Mouse (Mus musculus) ES-E14 (cell line): ENCODE results near the gene Aes. TPM values are rescaled to one million over a fixed set of nuclear protein-coding genes. Genes with fewer than 3 reads are reported as not detected.

Source experiments
- DNase-seq: peaks from one replicate; pipeline ENCODE4 v3.0.0-alpha.2; 2013; ENCODE audit warnings: low read depth, low spot score
- H3K27ac ChIP-seq: 2 replicates; pipeline ENCODE4 v1.5.1; 2012; ENCODE audit warnings: low read depth, mild to moderate bottlenecking, low read length, moderate library complexity, mixed read lengths; ENCODE audit not compliant: poor library complexity, insufficient read depth, severe bottlenecking
- H3K36me3 ChIP-seq: 2 replicates; pipeline ENCODE4 v1.6.1; 2012; ENCODE audit warnings: mild to moderate bottlenecking, low read length, moderate library complexity, mixed read lengths; ENCODE audit not compliant: control insufficient read depth, poor library complexity, insufficient read depth, severe bottlenecking
- H3K4me1 ChIP-seq, 2 experiments: fragments of 150-350 bp in 1 of 2; sonication (generic) in 1 of 2; 2 replicates each; pipeline ENCODE4 v1.6.1; 2012; ENCODE audit warnings: low read length in 2 of 2, mild to moderate bottlenecking in 1 of 2, mixed read lengths in 1 of 2; ENCODE audit not compliant: control insufficient read depth in 2 of 2, insufficient read depth in 2 of 2, poor library complexity in 1 of 2
- H3K4me3 ChIP-seq, 2 experiments: fragments of 150-350 bp in 1 of 2; sonication (generic) in 1 of 2; 2 replicates each; pipeline ENCODE4 v1.5.1; 2012; ENCODE audit warnings: low read length in 2 of 2, low read depth in 1 of 2, mild to moderate bottlenecking in 1 of 2, mixed read lengths in 1 of 2; ENCODE audit not compliant: insufficient read depth in 1 of 2, poor library complexity in 1 of 2, severe bottlenecking in 1 of 2
- H3K9ac ChIP-seq: 2 replicates; pipeline ENCODE4 v1.6.1; 2012; ENCODE audit warnings: low read depth, mild to moderate bottlenecking, low read length, mixed read lengths; ENCODE audit not compliant: poor library complexity, insufficient read depth, severe bottlenecking
- H3K9me3 ChIP-seq: fragments of 150-350 bp; sonication (generic); 2 replicates; pipeline ENCODE4 v1.6.1; 2012; ENCODE audit warnings: low read depth, mild to moderate bottlenecking, low read length; ENCODE audit not compliant: control insufficient read depth, insufficient read depth
- CHD2 ChIP-seq: IDR thresholded peaks from 2 replicates; pipeline ENCODE4 v1.6.1; 2014; ENCODE audit warnings: mild to moderate bottlenecking, low read depth, low read length, inconsistent platforms
- HCFC1 ChIP-seq: IDR thresholded peaks from 2 replicates; pipeline ENCODE4 v1.6.1; 2012; ENCODE audit warnings: low read length, inconsistent platforms, borderline replicate concordance; ENCODE audit not compliant: insufficient read depth
- MAFK ChIP-seq: IDR thresholded peaks from 2 replicates; pipeline ENCODE4 v1.6.1; 2014; ENCODE audit warnings: mild to moderate bottlenecking, low read depth, low read length, inconsistent platforms; ENCODE audit not compliant: insufficient read depth
- ZC3H11A ChIP-seq: IDR thresholded peaks from 2 replicates; pipeline ENCODE4 v1.6.1; 2012; ENCODE audit warnings: low read depth, mild to moderate bottlenecking, inconsistent platforms, low read length, borderline replicate concordance
- ZNF384 ChIP-seq: IDR thresholded peaks from 2 replicates; pipeline ENCODE4 v1.6.1; 2012; ENCODE audit warnings: low read depth, low read length, inconsistent platforms
- in situ Hi-C, 2 experiments: fragments of 600-800 bp; cut with MboI; formaldehyde crosslinking; loops; one replicate each; pipeline ENCODE4 v1.15.1; 2025; ENCODE audit warnings: low sequenced_read_pairs in 2 of 2, inconsistent platforms in 1 of 2; ENCODE audit not compliant: unreplicated experiment in 2 of 2
- total RNA-seq: library from RNA; depleted of rRNA; stranded (reverse); fragments of 300-350 nt; gene quantifications from 2 replicates; pipeline ENCODE4 v1.2.3, GENCODE M21; 2012

Gene Aes
- total RNA-seq, 1 experiment = 145 TPM

DNA sequence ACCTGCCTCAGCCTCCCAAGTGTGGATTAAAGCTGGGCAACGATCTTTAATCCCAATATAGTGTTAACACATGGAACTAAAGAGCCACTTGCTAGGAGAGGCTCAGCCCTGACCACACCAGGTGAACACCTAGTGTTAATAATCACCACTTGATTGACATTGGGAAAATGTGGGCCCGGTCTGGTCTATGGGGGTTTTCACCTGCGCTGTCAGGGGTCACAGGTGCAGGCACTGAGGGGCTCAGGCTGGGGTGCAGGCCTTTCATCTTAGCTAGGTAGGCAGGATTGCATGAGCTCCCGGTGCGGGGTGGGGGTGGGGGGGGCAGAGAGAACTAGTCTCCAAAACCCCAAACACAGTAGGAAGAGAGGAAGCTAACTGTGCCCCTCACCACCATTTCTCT is 40.3 kb downstream of the Aes start:
- in situ Hi-C loops = no loop called here
- Histone ChIP-seq H3K4me1 (peaks cover 12 to 45% of the 10 kb centered on the region in 2 experiments), H3K36me3 (no peaks in the 10 kb centered on the region), H3K9ac (no peak overlapping the region), H3K4me3 (no peak overlapping the region), H3K9me3 (no peaks in the 10 kb centered on the region), H3K27ac (no peak overlapping the region; the same call in 1 of the 2 replicates)
- TF ChIP-seq ZC3H11A = no peak
- TF ChIP-seq HCFC1 = no peak
- no peak for TF ChIP-seq MAFK
- TF ChIP-seq CHD2 = no peak
- no peak for DNase-seq

GRCm38 (mm10) chr10:81600096-81600495 is 40.8 kb downstream of the Aes start:
- Histone ChIP-seq H3K27ac (peak overlapping the region; percentile 9; the same call in 1 of the 2 replicates), H3K36me3 (no peaks in the 10 kb centered on the region), H3K4me3 (no peak overlapping the region), H3K9ac (no peak overlapping the region), H3K9me3 (no peaks in the 10 kb centered on the region), H3K4me1 (peaks cover 9 to 48% of the 10 kb centered on the region in 2 experiments)
- TF ChIP-seq ZC3H11A = no peak
- TF ChIP-seq CHD2 = no peak
- TF ChIP-seq MAFK = no peak
- TF ChIP-seq ZNF384 = no peak
- TF ChIP-seq HCFC1 = no peak
- DNase-seq = no peak
- in situ Hi-C loops = no loop called here

GRCm38 (mm10) chr10:81600738-81601203 is 41.5 kb downstream of the Aes start, which contains the start of gene Tle6:
Gene Tle6 (minus strand): TSS chr10:81601073.
- no peaks in the 10 kb centered on the region for H3K9me3 ChIP-seq
- DNase-seq = peak; percentile 99
- H3K9ac ChIP-seq = peak within 1 kb of the TSS; percentile 28; the same call in 1 of the 2 replicates
- H3K4me1 ChIP-seq = peaks cover 6 to 41% of the 10 kb centered on the region in 2 experiments
- TF ChIP-seq ZC3H11A = no peak
- no peak for TF ChIP-seq ZNF384
- TF ChIP-seq CHD2 = peak; percentile 67; the same call in 1 of the 2 replicates
- TF ChIP-seq HCFC1 = no peak
- no peak for TF ChIP-seq MAFK
- peak within 1 kb of the TSS; percentile 9; the same call in 1 of the 2 replicates for H3K27ac ChIP-seq
- no peaks in the 10 kb centered on the region for H3K36me3 ChIP-seq
- H3K4me3 ChIP-seq = peak within 1 kb of the TSS; percentile 3 to 60; a peak in 3 of 4 replicates
- in situ Hi-C loops = no loop called here

DNA sequence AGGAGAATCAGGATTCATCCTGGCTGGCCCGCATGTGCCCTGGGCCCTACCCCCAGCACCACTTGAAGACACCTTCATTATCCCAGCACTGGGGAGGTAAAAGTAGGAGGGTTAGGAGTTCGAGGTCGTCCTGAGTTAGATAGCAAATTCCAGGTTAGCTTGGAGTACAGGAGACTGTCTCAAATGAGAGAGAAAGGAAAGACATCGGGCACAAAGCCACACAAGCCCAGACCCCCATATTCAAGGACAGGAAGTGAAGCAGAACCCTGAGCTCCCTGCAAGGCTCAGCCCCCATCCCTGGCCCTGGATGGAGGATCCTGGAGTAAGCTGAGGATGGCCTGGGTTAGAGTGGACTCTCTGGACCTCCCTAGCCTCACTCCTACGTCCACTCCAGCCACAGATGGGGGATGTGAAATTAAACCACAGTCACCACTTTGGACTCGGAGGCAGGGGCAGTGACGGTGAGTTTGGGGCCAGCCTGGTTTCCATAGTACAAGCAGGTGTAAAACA is 42.2 kb downstream of the Aes start:
- in situ Hi-C loops = no loop called here
- H3K27ac ChIP-seq = no peak overlapping the region
- no peaks in the 10 kb centered on the region for H3K36me3 ChIP-seq
- peak overlapping the region; percentile 3 to 60; a peak in 3 of 4 replicates for H3K4me3 ChIP-seq
- DNase-seq = no peak
- no peaks in the 10 kb centered on the region for H3K9me3 ChIP-seq
- H3K9ac ChIP-seq = peak overlapping the region; percentile 28; the same call in 1 of the 2 replicates
- no peak for TF ChIP-seq ZNF384
- TF ChIP-seq ZC3H11A = no peak
- no peak for TF ChIP-seq MAFK
- no peak for TF ChIP-seq CHD2
- TF ChIP-seq HCFC1 = no peak
- H3K4me1 ChIP-seq = peaks cover 3 to 36% of the 10 kb centered on the region in 2 experiments

DNA sequence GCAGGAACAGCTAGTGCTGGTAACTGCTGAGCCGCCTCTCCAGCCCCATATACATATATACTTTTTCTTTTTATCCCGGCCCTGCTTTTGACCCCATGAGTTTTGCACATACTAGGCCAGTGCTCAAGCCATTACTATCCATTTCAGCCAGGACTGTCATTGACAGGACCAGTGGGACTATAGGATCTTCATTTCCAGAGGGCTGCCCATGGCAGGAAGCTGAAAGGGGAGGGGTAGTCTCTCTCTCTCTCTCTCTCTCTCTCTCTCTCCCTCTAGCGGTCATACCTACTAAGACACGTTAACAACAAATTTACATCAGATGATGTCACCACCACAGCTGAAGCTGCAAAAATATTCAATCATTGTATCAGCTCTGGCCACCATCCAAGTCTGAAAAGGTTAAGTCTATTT is 43.5 kb downstream of the Aes start:
- TF ChIP-seq ZNF384 (no peak; the same call in 1 of the 2 replicates), MAFK (no peak), CHD2 (no peak), ZC3H11A (no peak), HCFC1 (no peak)
- in situ Hi-C loops = no loop called here
- no peak overlapping the region for H3K4me3 ChIP-seq
- no peaks in the 10 kb centered on the region for H3K9me3 ChIP-seq
- no peak for DNase-seq
- H3K4me1 ChIP-seq = peaks cover 3 to 28% of the 10 kb centered on the region in 2 experiments
- H3K9ac ChIP-seq = no peak overlapping the region
- H3K36me3 ChIP-seq = peaks cover under 1% of the 10 kb centered on the region; the same call in 1 of the 2 replicates
- H3K27ac ChIP-seq = no peak overlapping the region
